Mouse (Mus musculus) intestine, embryonic 15.5 days (tissue): ENCODE results near the gene Sync. TPM values are rescaled to one million over a fixed set of nuclear protein-coding genes. Genes with fewer than 3 reads are reported as not detected.

Source experiments
- ATAC-seq: fragments of 200-750 bp; cut with Nextera tagmentation; 2 replicates; pipeline ENCODE4 v1.8.0; 2017; ENCODE audit warnings: moderate TSS enrichment, moderate library complexity
- H3K27ac ChIP-seq: fragments of 300-500 bp; sonication (generic); 2 replicates; pipeline ENCODE4 v1.5.1; 2015; ENCODE audit warnings: mild to moderate bottlenecking, inconsistent platforms
- H3K27me3 ChIP-seq: fragments of 300-500 bp; sonication (generic); replicated peaks from 2 replicates; pipeline ENCODE4 v1.6.1; 2015; ENCODE audit warnings: inconsistent platforms
- H3K36me3 ChIP-seq: fragments of 300-500 bp; sonication (generic); 2 replicates; pipeline ENCODE4 v1.6.1; 2015; ENCODE audit warnings: inconsistent platforms
- H3K4me1 ChIP-seq: fragments of 300-500 bp; sonication (generic); replicated peaks from 2 replicates; pipeline ENCODE4 v1.6.1; 2015; ENCODE audit warnings: inconsistent platforms
- H3K4me2 ChIP-seq: fragments of 300-500 bp; sonication (generic); replicated peaks from 2 replicates; pipeline ENCODE4 v1.6.1; 2015; ENCODE audit warnings: mild to moderate bottlenecking, inconsistent platforms
- H3K4me3 ChIP-seq: fragments of 300-500 bp; sonication (generic); replicated peaks from 2 replicates; pipeline ENCODE4 v1.5.1; 2015; ENCODE audit warnings: inconsistent platforms
- H3K9ac ChIP-seq: fragments of 300-500 bp; sonication (generic); 2 replicates; pipeline ENCODE4 v1.6.1; 2015; ENCODE audit warnings: inconsistent platforms
- H3K9me3 ChIP-seq: fragments of 300-500 bp; sonication (generic); 2 replicates; pipeline ENCODE4 v1.6.1; 2016; ENCODE audit warnings: inconsistent platforms
- WGBS: fragments of 180-500 bp; shearing (Covaris S2); methylation state at CpG from one replicate; pipeline ENCODE4 v1.1.7; 2015; 5-methylcytosine and 5-hydroxymethylcytosine counted together
- polyA plus RNA-seq: library from polyadenylated mRNA; unstranded; fragments of >200 nt; fragmentation: Nextera tagmentation; extraction: Ambion mirVana; gene quantifications from 2 replicates; pipeline ENCODE4 v1.2.1, GENCODE M21; 2015

Gene Sync
- polyA plus RNA-seq, 1 experiment from 2014 or later: 1.2 TPM

- no peak overlapping the region for H3K4me2 ChIP-seq
- no peak overlapping the region for H3K4me3 ChIP-seq
- H3K27ac ChIP-seq: no peak overlapping the region
- H3K27me3 ChIP-seq: no peaks in the 10 kb centered on the region
- no peak overlapping the region for H3K9ac ChIP-seq
- peaks cover 34% of the 10 kb centered on the region for H3K36me3 ChIP-seq
- no peak for ATAC-seq
- no peaks in the 10 kb centered on the region for H3K9me3 ChIP-seq
- WGBS: 93% methylated on average over 5 of the region's 5 CpGs
- no peaks in the 10 kb centered on the region for H3K4me1 ChIP-seq
Measured at GRCm38 (mm10) chr4:129322042-129322441, 34.6 kb downstream of the Sync start.

- H3K9ac ChIP-seq: no peak overlapping the region
Measured at GRCm38 (mm10) chr4:129323491-129323890, 36.1 kb downstream of the Sync start.

GRCm38 (mm10) chr4:129324756-129325155, 37.3 kb downstream of the Sync start:
- Histone ChIP-seq H3K36me3 (peaks cover 33% of the 10 kb centered on the region), H3K4me1 (no peaks in the 10 kb centered on the region), H3K9me3 (no peaks in the 10 kb centered on the region), H3K27me3 (no peaks in the 10 kb centered on the region), H3K4me2 (no peak overlapping the region), H3K9ac (no peak overlapping the region), H3K4me3 (no peak overlapping the region), H3K27ac (no peak overlapping the region)
- WGBS: 77% methylated on average over 1 of the region's 1 CpGs
- no peak for ATAC-seq

More at GRCm38 (mm10) chr4:129323491-129323890, 36.1 kb downstream of the Sync start:
- Histone ChIP-seq H3K27ac (no peak overlapping the region), H3K4me1 (no peaks in the 10 kb centered on the region), H3K36me3 (peaks cover 39% of the 10 kb centered on the region), H3K9me3 (no peaks in the 10 kb centered on the region), H3K27me3 (no peaks in the 10 kb centered on the region), H3K4me3 (no peak overlapping the region), H3K4me2 (no peak overlapping the region)
- ATAC-seq: no peak
- WGBS: 90% methylated on average over 1 of the region's 1 CpGs

GRCm38 (mm10) chr4:129326191-129326590, 38.8 kb downstream of the Sync start:
- no peaks in the 10 kb centered on the region for H3K9me3 ChIP-seq
- H3K4me1 ChIP-seq: peaks cover 4% of the 10 kb centered on the region; the same call in 1 of the 2 replicates
- no peak overlapping the region for H3K4me3 ChIP-seq
- H3K27me3 ChIP-seq: no peaks in the 10 kb centered on the region
- ATAC-seq: no peak
- H3K27ac ChIP-seq: no peak overlapping the region
- no peak overlapping the region for H3K4me2 ChIP-seq
- peaks cover 24% of the 10 kb centered on the region for H3K36me3 ChIP-seq
- H3K9ac ChIP-seq: no peak overlapping the region
- 60% methylated on average over 1 of the region's 1 CpGs for WGBS

- H3K9me3 ChIP-seq: no peaks in the 10 kb centered on the region
- peaks cover 30% of the 10 kb centered on the region for H3K4me1 ChIP-seq
- H3K27ac ChIP-seq: no peak overlapping the region
- peak overlapping the region; percentile 92; the same call in 1 of the 2 replicates for H3K4me3 ChIP-seq
- no peaks in the 10 kb centered on the region for H3K27me3 ChIP-seq
- no peak for ATAC-seq
- H3K4me2 ChIP-seq: peak overlapping the region; percentile 58; the same call in 1 of the 2 replicates
- H3K36me3 ChIP-seq: peaks cover 9% of the 10 kb centered on the region
- no peak overlapping the region; the same call in 1 of the 2 replicates for H3K9ac ChIP-seq
- WGBS: 50% methylated on average over 1 of the region's 1 CpGs
Measured at GRCm38 (mm10) chr4:129332846-129333245, 45.4 kb downstream of the Sync start.

- H3K4me1 ChIP-seq: peaks cover 30% of the 10 kb centered on the region
- H3K4me3 ChIP-seq: peak overlapping the region; percentile 92
- H3K36me3 ChIP-seq: peaks cover 2% of the 10 kb centered on the region; the same call in 1 of the 2 replicates
- under 1% methylated on average over 62 of the region's 62 CpGs for WGBS
- H3K27ac ChIP-seq: peak overlapping the region; percentile 96
- no peaks in the 10 kb centered on the region for H3K9me3 ChIP-seq
- no peak; the same call in 1 of the 2 replicates for ATAC-seq
- no peaks in the 10 kb centered on the region for H3K27me3 ChIP-seq
- H3K4me2 ChIP-seq: peak overlapping the region; percentile 58
- H3K9ac ChIP-seq: peak overlapping the region; percentile 96
Measured at GRCm38 (mm10) chr4:129334677-129335215, 47.3 kb downstream of the Sync start.

GRCm38 (mm10) chr4:129335216-129336074, 48.0 kb downstream of the Sync start, which contains the start of the genes Rbbp4 and Zbtb8os:
Gene Rbbp4, minus strand, starts transcription at chr4:129335370.
Gene Zbtb8os, plus strand, starts transcription at chr4:129335695.
- H3K9me3 ChIP-seq: no peaks in the 10 kb centered on the region
- ATAC-seq: peak; percentile 98
- H3K27ac ChIP-seq: peak within 1 kb of the TSS; percentile 99
- under 1% methylated on average over 73 of the region's 73 CpGs for WGBS
- H3K4me3 ChIP-seq: peak within 1 kb of the TSS; percentile 92
- peaks cover 30% of the 10 kb centered on the region for H3K4me1 ChIP-seq
- peak within 1 kb of the TSS; percentile 73 for H3K4me2 ChIP-seq
- peaks cover 2% of the 10 kb centered on the region; the same call in 1 of the 2 replicates for H3K36me3 ChIP-seq
- H3K9ac ChIP-seq: peak within 1 kb of the TSS; percentile 96
- no peaks in the 10 kb centered on the region for H3K27me3 ChIP-seq

GRCm38 (mm10) chr4:129336291-129336690, 48.9 kb downstream of the Sync start:
- Histone ChIP-seq H3K36me3 (no peaks in the 10 kb centered on the region; the same call in 1 of the 2 replicates), H3K4me3 (peak overlapping the region; percentile 92), H3K4me2 (peak overlapping the region; percentile 73), H3K27me3 (no peaks in the 10 kb centered on the region), H3K27ac (peak overlapping the region; percentile 99), H3K4me1 (peaks cover 25% of the 10 kb centered on the region), H3K9me3 (no peaks in the 10 kb centered on the region), H3K9ac (peak overlapping the region; percentile 60)
- WGBS: 42% methylated on average over 14 of the region's 14 CpGs
- ATAC-seq: no peak

GRCm38 (mm10) chr4:129339743-129340142, 52.3 kb downstream of the Sync start:
- H3K27me3 ChIP-seq: no peaks in the 10 kb centered on the region
- no peak overlapping the region for H3K9ac ChIP-seq
- H3K27ac ChIP-seq: no peak overlapping the region
- no peak overlapping the region for H3K4me3 ChIP-seq
- no peak for ATAC-seq
- WGBS: 94% methylated on average over 3 of the region's 3 CpGs
- H3K4me2 ChIP-seq: no peak overlapping the region
- no peaks in the 10 kb centered on the region for H3K9me3 ChIP-seq
- peaks cover 6% of the 10 kb centered on the region for H3K4me1 ChIP-seq
- H3K36me3 ChIP-seq: peaks cover 9% of the 10 kb centered on the region; the same call in 1 of the 2 replicates

- no peak for ATAC-seq
- WGBS: 88% methylated on average over 1 of the region's 1 CpGs
- H3K4me1 ChIP-seq: peaks cover 6% of the 10 kb centered on the region
- H3K9ac ChIP-seq: no peak overlapping the region
- no peaks in the 10 kb centered on the region for H3K27me3 ChIP-seq
- no peaks in the 10 kb centered on the region for H3K9me3 ChIP-seq
- H3K27ac ChIP-seq: no peak overlapping the region
- H3K4me2 ChIP-seq: no peak overlapping the region
- no peak overlapping the region for H3K4me3 ChIP-seq
- H3K36me3 ChIP-seq: peaks cover 9% of the 10 kb centered on the region; the same call in 1 of the 2 replicates
Measured at GRCm38 (mm10) chr4:129341888-129342287, 54.5 kb downstream of the Sync start.

- H3K4me2 ChIP-seq: no peak overlapping the region
- no peaks in the 10 kb centered on the region for H3K9me3 ChIP-seq
- H3K27me3 ChIP-seq: no peaks in the 10 kb centered on the region
- no peak for ATAC-seq
- no peak overlapping the region for H3K9ac ChIP-seq
- no peak overlapping the region for H3K27ac ChIP-seq
- peaks cover 9% of the 10 kb centered on the region for H3K36me3 ChIP-seq
- H3K4me3 ChIP-seq: no peak overlapping the region
- no peaks in the 10 kb centered on the region for H3K4me1 ChIP-seq
- WGBS: 80% methylated on average over 2 of the region's 2 CpGs
Measured at GRCm38 (mm10) chr4:129342705-129343104, 55.3 kb downstream of the Sync start.

- Histone ChIP-seq H3K36me3 (peaks cover 6% of the 10 kb centered on the region), H3K27me3 (no peaks in the 10 kb centered on the region), H3K4me3 (no peak overlapping the region), H3K9ac (no peak overlapping the region), H3K4me2 (no peak overlapping the region), H3K4me1 (no peaks in the 10 kb centered on the region), H3K27ac (no peak overlapping the region), H3K9me3 (no peaks in the 10 kb centered on the region)
- WGBS: 82% methylated on average over 15 of the region's 15 CpGs
- no peak for ATAC-seq
Measured at GRCm38 (mm10) chr4:129346481-129347154, 59.2 kb downstream of the Sync start.
